Mouse (Mus musculus) liver, postnatal 0 days (tissue): ENCODE data around the gene Dnajb13.

Experiments used
- CTCF ChIP-seq: sonication (generic); IDR thresholded peaks from 2 replicates; pipeline ENCODE4 v1.5.1; 2016; ENCODE audit warnings: antibody characterized with exemption, low read depth
- EP300 ChIP-seq: IDR thresholded peaks from 2 replicates; pipeline ENCODE4 v1.6.1; 2016; ENCODE audit warnings: antibody characterized with exemption, low read depth, mild to moderate bottlenecking

GRCm38 (mm10) chr7:100500276-100500977, 14.3 kb downstream of the Dnajb13 start:
- TF ChIP-seq EP300, result peak; percentile 22; the same call in 1 of the 2 replicates
- TF ChIP-seq CTCF, result no peak
